Mouse (Mus musculus): Measurements from ENCODE around the gene Oxct1. TPM values are rescaled to one million over a fixed set of nuclear protein-coding genes. Genes with fewer than 3 reads are reported as not detected.

Oxct1 gene
- polyA plus RNA-seq, 1 experiment from 2014 or later: 432 TPM

GRCm38 (mm10) chr15:3995448-3996266 is 30.5 kb upstream of the Oxct1 start, which contains the start of gene AW549877:
AW549877 (minus strand) TSS chr15:3995744.
- H3K4me3 ChIP-seq (ENCODE audit: low read depth, low read length): peak within 1 kb of the TSS; percentile 85
- H3K36me3 ChIP-seq (ENCODE audit: control insufficient read depth, insufficient read depth, low read length): peaks cover 6% of the 10 kb centered on the region; the same call in 1 of the 2 replicates
- peak within 1 kb of the TSS; percentile 93 for H3K27ac ChIP-seq (ENCODE audit: low read length)
- peak; percentile 100 for ATAC-seq
- H3K27me3 ChIP-seq (ENCODE audit: control insufficient read depth, insufficient read depth, low read depth, low read length): no peaks in the 10 kb centered on the region
- H3K9ac ChIP-seq (ENCODE audit: low read depth, low read length): peak within 1 kb of the TSS; percentile 92
- no peaks in the 10 kb centered on the region for H3K9me3 ChIP-seq (replicated peaks; ENCODE audit: control insufficient read depth, low read length, poor library complexity, severe bottlenecking)
- H3K4me1 ChIP-seq (ENCODE audit: control insufficient read depth, insufficient read depth, low read length): peaks cover 17% of the 10 kb centered on the region
- peak within 1 kb of the TSS; percentile 83 for H3K4me2 ChIP-seq (ENCODE audit: low read length)
- WGBS: under 1% methylated on average over 57 of the region's 61 CpGs

GRCm38 (mm10) chr15:3996267-3997010 is 29.7 kb upstream of the Oxct1 start:
- Histone ChIP-seq H3K27me3 (ENCODE audit: control insufficient read depth, insufficient read depth, low read depth, low read length) (no peaks in the 10 kb centered on the region), H3K36me3 (ENCODE audit: control insufficient read depth, insufficient read depth, low read length) (peaks cover 4% of the 10 kb centered on the region; the same call in 1 of the 2 replicates), H3K4me3 (ENCODE audit: low read depth, low read length) (peak overlapping the region; percentile 85), H3K9ac (ENCODE audit: low read depth, low read length) (peak overlapping the region; percentile 59), H3K9me3 (replicated peaks; ENCODE audit: control insufficient read depth, low read length, poor library complexity, severe bottlenecking) (no peaks in the 10 kb centered on the region), H3K4me2 (ENCODE audit: low read length) (peak overlapping the region; percentile 83), H3K4me1 (ENCODE audit: control insufficient read depth, insufficient read depth, low read length) (peaks cover 17% of the 10 kb centered on the region), H3K27ac (ENCODE audit: low read length) (peak overlapping the region; percentile 93)
- no peak for ATAC-seq
- 20% methylated on average over 14 of the region's 14 CpGs for WGBS

- H3K36me3 ChIP-seq (ENCODE audit: control insufficient read depth, insufficient read depth, low read length): no peaks in the 10 kb centered on the region
- H3K4me2 ChIP-seq (ENCODE audit: low read length): no peak overlapping the region
- H3K4me3 ChIP-seq (ENCODE audit: low read depth, low read length): no peak overlapping the region
- H3K9me3 ChIP-seq (replicated peaks; ENCODE audit: control insufficient read depth, low read length, poor library complexity, severe bottlenecking): no peaks in the 10 kb centered on the region
- ATAC-seq: no peak
- peaks cover 9% of the 10 kb centered on the region for H3K4me1 ChIP-seq (ENCODE audit: control insufficient read depth, insufficient read depth, low read length)
- no peak overlapping the region for H3K27ac ChIP-seq (ENCODE audit: low read length)
- WGBS: 60% methylated on average over 2 of the region's 2 CpGs
- H3K27me3 ChIP-seq (ENCODE audit: control insufficient read depth, insufficient read depth, low read depth, low read length): no peaks in the 10 kb centered on the region
- H3K9ac ChIP-seq (ENCODE audit: low read depth, low read length): no peak overlapping the region
These were observed 27.0 kb upstream of the Oxct1 start for GRCm38 (mm10) chr15:3999144-3999543.

GRCm38 (mm10) chr15:4000536-4000935 is 25.6 kb upstream of the Oxct1 start:
- H3K4me1 ChIP-seq (ENCODE audit: control insufficient read depth, insufficient read depth, low read length): peaks cover 3% of the 10 kb centered on the region; the same call in 1 of the 2 replicates
- no peaks in the 10 kb centered on the region for H3K36me3 ChIP-seq (ENCODE audit: control insufficient read depth, insufficient read depth, low read length)
- no peak overlapping the region for H3K4me2 ChIP-seq (ENCODE audit: low read length)
- no peak overlapping the region for H3K9ac ChIP-seq (ENCODE audit: low read depth, low read length)
- ATAC-seq: no peak
- H3K27ac ChIP-seq (ENCODE audit: low read length): no peak overlapping the region
- no peaks in the 10 kb centered on the region; the same call in 1 of the 2 replicates for H3K9me3 ChIP-seq (replicated peaks; ENCODE audit: control insufficient read depth, low read length, poor library complexity, severe bottlenecking)
- H3K27me3 ChIP-seq (ENCODE audit: control insufficient read depth, insufficient read depth, low read depth, low read length): no peaks in the 10 kb centered on the region
- 78% methylated on average over 2 of the region's 2 CpGs for WGBS
- H3K4me3 ChIP-seq (ENCODE audit: low read depth, low read length): no peak overlapping the region

GRCm38 (mm10) chr15:4013873-4014272 is 12.3 kb upstream of the Oxct1 start:
- H3K27ac ChIP-seq (ENCODE audit: low read length): no peak overlapping the region
- H3K9me3 ChIP-seq (replicated peaks; ENCODE audit: control insufficient read depth, low read length, poor library complexity, severe bottlenecking): no peaks in the 10 kb centered on the region
- no peak overlapping the region for H3K4me3 ChIP-seq (ENCODE audit: low read depth, low read length)
- H3K27me3 ChIP-seq (ENCODE audit: control insufficient read depth, insufficient read depth, low read depth, low read length): no peaks in the 10 kb centered on the region
- no peaks in the 10 kb centered on the region for H3K4me1 ChIP-seq (ENCODE audit: control insufficient read depth, insufficient read depth, low read length)
- 69% methylated on average over 2 of the region's 2 CpGs for WGBS
- no peak for ATAC-seq
- H3K9ac ChIP-seq (ENCODE audit: low read depth, low read length): no peak overlapping the region
- H3K4me2 ChIP-seq (ENCODE audit: low read length): no peak overlapping the region
- no peaks in the 10 kb centered on the region for H3K36me3 ChIP-seq (ENCODE audit: control insufficient read depth, insufficient read depth, low read length)

GRCm38 (mm10) chr15:4020711-4021110 is 5.5 kb upstream of the Oxct1 start:
- H3K27me3 ChIP-seq (ENCODE audit: control insufficient read depth, insufficient read depth, low read depth, low read length): no peaks in the 10 kb centered on the region
- no peaks in the 10 kb centered on the region for H3K36me3 ChIP-seq (ENCODE audit: control insufficient read depth, insufficient read depth, low read length)
- no peak overlapping the region for H3K9ac ChIP-seq (ENCODE audit: low read depth, low read length)
- H3K27ac ChIP-seq (ENCODE audit: low read length): no peak overlapping the region
- no peaks in the 10 kb centered on the region for H3K9me3 ChIP-seq (replicated peaks; ENCODE audit: control insufficient read depth, low read length, poor library complexity, severe bottlenecking)
- H3K4me1 ChIP-seq (ENCODE audit: control insufficient read depth, insufficient read depth, low read length): peaks cover 3% of the 10 kb centered on the region; the same call in 1 of the 2 replicates
- H3K4me3 ChIP-seq (ENCODE audit: low read depth, low read length): no peak overlapping the region
- WGBS: 73% methylated on average over 4 of the region's 4 CpGs
- H3K4me2 ChIP-seq (ENCODE audit: low read length): no peak overlapping the region
- ATAC-seq: no peak

GRCm38 (mm10) chr15:4023747-4024146 is 2.4 kb upstream of the Oxct1 start:
- no peak for ATAC-seq
- WGBS: 92% methylated on average over 2 of the region's 2 CpGs

GRCm38 (mm10) chr15:4024726-4025507 is 1.3 kb upstream of the Oxct1 start:
- WGBS: 78% methylated on average over 13 of the region's 13 CpGs
- Histone ChIP-seq H3K4me3 (ENCODE audit: low read depth, low read length) (no peak overlapping the region), H3K4me1 (ENCODE audit: control insufficient read depth, insufficient read depth, low read length) (peaks cover 17% of the 10 kb centered on the region), H3K9me3 (replicated peaks; ENCODE audit: control insufficient read depth, low read length, poor library complexity, severe bottlenecking) (no peaks in the 10 kb centered on the region), H3K9ac (ENCODE audit: low read depth, low read length) (no peak overlapping the region), H3K4me2 (ENCODE audit: low read length) (no peak overlapping the region), H3K27me3 (ENCODE audit: control insufficient read depth, insufficient read depth, low read depth, low read length) (no peaks in the 10 kb centered on the region), H3K27ac (ENCODE audit: low read length) (no peak overlapping the region), H3K36me3 (ENCODE audit: control insufficient read depth, insufficient read depth, low read length) (no peaks in the 10 kb centered on the region)
- no peak for ATAC-seq

More at GRCm38 (mm10) chr15:4023747-4024146, 2.4 kb upstream of the Oxct1 start:
- Histone ChIP-seq H3K4me2 (ENCODE audit: low read length) (no peak overlapping the region), H3K9ac (ENCODE audit: low read depth, low read length) (no peak overlapping the region), H3K27me3 (ENCODE audit: control insufficient read depth, insufficient read depth, low read depth, low read length) (no peaks in the 10 kb centered on the region), H3K4me1 (ENCODE audit: control insufficient read depth, insufficient read depth, low read length) (peaks cover 14% of the 10 kb centered on the region), H3K4me3 (ENCODE audit: low read depth, low read length) (no peak overlapping the region), H3K27ac (ENCODE audit: low read length) (no peak overlapping the region), H3K36me3 (ENCODE audit: control insufficient read depth, insufficient read depth, low read length) (no peaks in the 10 kb centered on the region), H3K9me3 (replicated peaks; ENCODE audit: control insufficient read depth, low read length, poor library complexity, severe bottlenecking) (no peaks in the 10 kb centered on the region)

Data from midbrain, embryonic 16.5 days (tissue).